Mouse (Mus musculus) mesoderm, embryonic 11.5 days (tissue): ENCODE results near the gene Mphosph9.
"Not testable (repeated sequence)": the region's sequence is repeated elsewhere in the genome, so short reads cannot be mapped to it uniquely, and the experiment has no call there.

Experiments used
- DNase-seq: peaks from one replicate; pipeline ENCODE4 v3.0.0-alpha.2; 2012; ENCODE audit warnings: low read depth, low spot score

The Mphosph9 gene

GRCm38 (mm10) chr5:124327510-124328364 is at the start of gene Mphosph9, which contains the start of gene 2810006K23Rik:
TSS of gene Mphosph9 (minus strand) at chr5:124327972.
TSS of gene 2810006K23Rik (plus strand) at chr5:124328089.
- DNase-seq: peak; percentile 100

GRCm38 (mm10) chr5:124377149-124377548 is 49.4 kb upstream of the Mphosph9 start:
- DNase-seq: no peak

GRCm38 (mm10) chr5:124376401-124376800 is 48.6 kb upstream of the Mphosph9 start:
- DNase-seq: no peak

GRCm38 (mm10) chr5:124374298-124374697 is 46.5 kb upstream of the Mphosph9 start:
- no peak for DNase-seq

GRCm38 (mm10) chr5:124366721-124367120 is 38.9 kb upstream of the Mphosph9 start:
- DNase-seq: no peak

- no peak for DNase-seq
These were observed 38.0 kb upstream of the Mphosph9 start for GRCm38 (mm10) chr5:124365754-124366153.

- DNase-seq: no peak
These were observed 36.6 kb upstream of the Mphosph9 start for GRCm38 (mm10) chr5:124364173-124364918.

- DNase-seq: not testable (repeated sequence)
These were observed 35.2 kb upstream of the Mphosph9 start, which contains the start of gene Cdk2ap1 for GRCm38 (mm10) chr5:124362982-124363381. TSS of gene Cdk2ap1 (minus strand) at chr5:124363082.

GRCm38 (mm10) chr5:124359641-124360040 is 31.9 kb upstream of the Mphosph9 start:
- no peak for DNase-seq

- no peak for DNase-seq
These were observed 28.9 kb upstream of the Mphosph9 start for GRCm38 (mm10) chr5:124356695-124357094.

- no peak for DNase-seq
These were observed 27.7 kb upstream of the Mphosph9 start for GRCm38 (mm10) chr5:124355425-124355959.

- peak; percentile 66 for DNase-seq
These were observed 27.0 kb upstream of the Mphosph9 start for GRCm38 (mm10) chr5:124354574-124355424.

- peak; percentile 57 for DNase-seq
These were observed 26.2 kb upstream of the Mphosph9 start for GRCm38 (mm10) chr5:124353726-124354547.

GRCm38 (mm10) chr5:124353011-124353725 is 25.4 kb upstream of the Mphosph9 start:
- peak; percentile 40 for DNase-seq

- DNase-seq: peak; percentile 92
These were observed 24.6 kb upstream of the Mphosph9 start for GRCm38 (mm10) chr5:124352141-124352920.

GRCm38 (mm10) chr5:124351604-124352003 is 23.8 kb upstream of the Mphosph9 start:
- peak; percentile 50 for DNase-seq

- peak; percentile 81 for DNase-seq
These were observed 23.4 kb upstream of the Mphosph9 start for GRCm38 (mm10) chr5:124351111-124351560.

GRCm38 (mm10) chr5:124350350-124350749 is 22.6 kb upstream of the Mphosph9 start:
- no peak for DNase-seq

GRCm38 (mm10) chr5:124349196-124349595 is 21.4 kb upstream of the Mphosph9 start:
- no peak for DNase-seq
